Mouse (Mus musculus) telencephalon, adult 2 months (tissue): ENCODE results near the gene Aifm1.

Experiments used
- DNase-seq: peaks from one replicate; pipeline ENCODE4 v3.0.0-alpha.2; 2011; ENCODE audit warnings: low read depth, low spot score

Gene Aifm1

DNA sequence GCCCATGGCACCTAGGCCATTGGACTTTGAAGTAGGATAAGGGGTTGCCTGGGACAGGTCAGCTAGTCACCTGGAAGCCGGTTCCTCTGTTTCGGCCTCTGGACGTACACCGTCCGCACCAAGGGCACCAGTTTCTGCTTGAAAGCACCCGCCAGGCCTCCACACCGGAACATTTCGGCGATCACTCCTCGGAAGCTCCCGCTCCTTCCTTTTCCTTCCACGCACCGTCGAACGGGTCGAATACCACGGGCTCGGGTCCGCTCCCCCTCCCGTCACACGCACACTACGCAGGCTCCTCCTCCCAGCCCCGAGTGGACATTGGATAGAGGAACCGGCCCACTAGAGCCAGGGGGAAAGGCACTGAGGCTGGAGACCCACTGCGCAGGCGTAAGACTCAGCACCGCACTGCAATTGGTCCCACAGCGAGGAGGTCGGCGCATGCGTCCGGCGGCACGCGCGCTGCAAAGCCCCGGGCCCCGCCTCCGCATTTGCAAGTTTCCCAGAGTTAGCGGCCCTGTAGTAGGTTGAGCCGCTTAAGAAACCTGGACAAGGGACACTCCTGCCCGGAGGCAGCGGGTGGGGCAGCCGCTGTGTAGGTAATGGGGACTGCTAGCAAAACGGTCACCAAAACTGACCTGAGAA lies at the start of gene Aifm1:
Aifm1 (minus strand) TSS at position 398 of the 642 bp plus-strand sequence.
- DNase-seq = peak; percentile 87

DNA sequence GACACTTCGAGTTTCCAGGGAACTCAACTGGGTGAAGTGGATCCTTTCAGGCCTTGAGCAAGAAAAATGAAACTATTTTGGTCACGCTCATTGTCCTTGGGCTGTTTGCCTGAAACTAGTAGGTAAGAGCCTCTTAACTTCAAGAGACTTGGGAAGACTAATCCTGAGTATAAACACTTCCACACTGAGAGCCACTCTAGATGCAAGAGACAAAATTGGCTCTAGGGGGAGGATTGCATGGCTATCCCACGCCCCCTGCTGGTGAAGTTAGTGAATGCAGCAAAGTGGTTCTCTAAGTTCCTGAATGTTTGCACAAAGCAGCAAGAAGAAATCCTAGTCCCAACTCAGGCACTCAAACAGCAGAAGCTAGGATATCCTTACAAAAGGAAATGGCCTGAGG lies 18.8 kb upstream of the Aifm1 start:
- DNase-seq = no peak

DNA sequence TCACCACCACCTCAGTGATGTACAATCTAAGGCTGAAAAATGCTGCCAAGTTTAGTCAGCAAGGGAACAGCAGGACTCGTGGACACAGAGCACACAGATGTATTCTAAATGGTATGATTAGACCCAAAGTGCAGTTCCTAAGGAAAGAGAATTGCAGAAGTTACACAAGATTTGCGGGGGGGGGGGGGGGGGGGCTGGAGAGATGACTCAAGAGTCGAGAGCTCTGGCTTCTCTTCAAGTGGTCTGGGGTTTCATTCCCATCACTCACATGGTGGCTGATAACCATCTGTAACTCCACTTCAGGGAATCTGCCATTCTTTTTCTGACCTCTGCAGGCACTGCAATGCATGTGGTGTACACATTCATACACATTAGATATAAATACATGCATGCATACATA lies 13.1 kb upstream of the Aifm1 start:
- no peak for DNase-seq

DNA sequence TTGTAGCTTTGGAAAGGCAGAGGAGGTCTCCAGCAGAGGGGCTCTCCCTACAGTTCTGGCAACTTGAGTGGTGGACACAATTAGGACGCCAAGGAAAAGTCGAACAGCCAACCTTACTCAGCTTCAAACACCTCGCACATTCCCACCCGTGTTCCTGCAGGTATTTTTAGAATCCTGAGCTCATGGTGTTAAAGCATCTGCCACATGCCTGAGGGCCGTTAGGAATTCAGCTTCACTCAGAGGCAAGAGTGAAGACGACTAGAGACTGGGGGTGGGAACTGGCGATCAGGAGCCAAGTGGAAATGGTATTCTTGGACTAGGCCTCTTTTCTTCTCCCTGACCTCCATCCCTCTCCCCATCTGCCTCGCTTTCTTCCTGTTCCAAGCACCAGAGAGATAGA lies 12.5 kb upstream of the Aifm1 start:
- DNase-seq = peak; percentile 72

DNA sequence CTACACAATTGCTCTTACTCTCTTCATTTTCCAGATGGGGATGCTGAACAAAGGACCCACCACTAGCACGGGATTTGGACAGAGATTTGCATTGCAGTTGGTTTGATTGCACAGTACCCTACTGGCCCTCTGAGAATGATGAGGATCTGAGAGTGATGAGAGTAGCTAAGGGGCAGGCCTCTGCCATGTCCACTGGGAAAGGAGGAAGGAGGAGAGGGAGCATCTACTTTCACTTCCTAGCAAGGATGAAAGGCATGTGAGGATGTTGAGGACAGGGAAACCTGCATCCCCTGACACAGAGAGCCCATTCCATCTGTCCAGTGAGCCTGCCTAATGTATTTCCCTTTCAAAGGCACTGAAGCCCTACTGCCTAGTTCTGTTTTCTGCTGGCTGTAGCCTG lies 12.0 kb upstream of the Aifm1 start:
- DNase-seq = no peak

DNA sequence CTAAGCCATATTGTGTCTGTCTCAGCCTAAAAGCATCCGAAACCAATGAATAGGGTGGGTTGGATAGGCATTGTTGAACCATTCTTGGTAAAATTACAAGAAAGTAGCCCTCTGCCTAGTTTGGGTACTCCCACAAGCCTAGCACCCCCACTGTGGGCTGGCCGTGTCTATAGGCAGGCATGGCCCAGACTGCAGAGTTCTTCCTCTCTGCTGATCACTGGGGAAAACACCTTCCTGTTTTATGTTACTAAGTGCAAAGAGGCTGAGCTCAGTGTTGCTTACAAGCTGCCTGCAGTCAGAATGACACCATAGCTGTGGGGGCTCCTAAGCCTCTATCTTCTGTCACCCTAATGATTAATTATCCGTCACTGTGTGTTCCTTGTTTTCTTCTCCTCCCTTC lies 10.1 kb upstream of the Aifm1 start:
- no peak for DNase-seq

DNA sequence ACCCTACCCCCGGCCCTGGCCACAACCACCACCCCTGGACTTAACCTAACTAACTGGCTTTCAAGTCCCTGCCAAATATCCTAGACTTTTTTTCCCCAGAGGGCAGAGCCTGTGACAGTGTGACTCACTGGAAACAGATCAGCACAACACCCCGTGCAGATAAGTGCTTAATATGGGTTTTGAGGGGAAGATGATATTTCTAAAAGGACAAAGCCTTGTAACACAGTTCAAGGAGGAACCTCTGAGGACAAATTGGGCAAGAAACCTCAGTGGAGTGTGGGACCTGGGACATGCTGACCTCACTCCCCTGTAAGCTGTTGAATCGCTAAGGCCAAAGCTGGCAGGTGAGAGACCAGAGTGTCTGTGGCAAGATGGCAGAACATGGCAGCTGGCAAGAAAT lies 8.3 kb upstream of the Aifm1 start:
- DNase-seq = no peak

DNA sequence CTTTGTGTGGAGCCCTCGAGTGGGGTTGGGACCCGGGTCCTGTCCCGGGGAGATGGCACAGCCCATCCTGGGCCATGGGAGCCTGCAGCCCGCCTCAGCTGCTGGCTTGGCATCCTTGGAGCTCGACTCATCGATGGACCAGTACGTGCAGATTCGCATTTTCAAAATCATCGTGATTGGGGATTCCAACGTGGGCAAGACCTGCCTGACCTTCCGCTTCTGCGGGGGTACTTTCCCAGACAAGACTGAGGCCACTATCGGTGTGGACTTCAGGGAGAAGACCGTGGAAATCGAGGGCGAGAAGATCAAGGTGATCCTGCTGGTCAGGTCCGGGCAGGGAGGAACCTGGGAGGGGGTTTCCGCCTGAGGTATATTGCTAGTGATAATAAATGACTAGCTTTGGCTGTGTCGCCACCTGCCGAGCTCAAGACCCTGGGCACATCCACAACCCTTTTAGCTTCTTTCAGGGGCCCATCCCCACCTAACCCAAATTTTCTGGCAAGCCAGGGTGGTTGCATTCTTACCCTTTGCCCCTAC lies 6.3 kb upstream of the Aifm1 start:
- no peak for DNase-seq

DNA sequence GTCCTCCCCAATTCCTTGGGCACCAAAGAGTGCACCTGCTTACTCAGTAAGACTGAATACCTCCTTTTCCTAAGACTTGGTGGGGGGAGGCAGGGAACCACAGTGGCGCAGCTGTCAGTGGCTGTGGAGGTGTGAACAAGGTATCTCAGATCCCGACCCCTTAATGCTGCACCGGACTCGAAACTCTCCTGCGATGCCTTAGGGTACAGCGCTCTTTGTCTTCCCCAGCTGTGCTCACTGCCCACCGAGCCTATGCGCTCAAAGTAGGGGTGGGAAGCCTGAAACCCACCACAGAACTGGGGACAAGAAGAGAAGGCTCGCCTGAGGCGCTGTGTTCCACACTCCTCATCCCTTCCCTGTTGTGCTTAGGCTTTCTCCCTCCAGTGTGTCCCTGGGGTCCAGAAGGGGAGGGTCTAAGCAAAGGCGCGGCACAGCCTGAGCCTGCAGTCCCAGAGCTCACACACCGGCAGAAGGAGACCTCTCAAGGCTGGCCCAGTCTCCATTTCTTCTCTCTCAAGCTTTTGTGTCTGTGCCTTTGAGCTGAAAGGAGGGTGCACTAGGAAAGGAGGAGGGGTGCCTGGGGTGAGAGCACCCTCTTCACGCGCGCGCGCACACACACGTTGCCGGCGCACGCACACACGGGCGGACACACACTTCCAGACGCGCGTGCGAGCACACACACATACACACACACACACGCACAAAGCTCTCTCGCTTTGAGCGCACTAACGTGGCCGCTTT lies 5.6 kb upstream of the Aifm1 start, which contains the start of gene Rab33a:
Rab33a (plus strand) TSS at position 478 of the 741 bp plus-strand sequence.
- no peak for DNase-seq

DNA sequence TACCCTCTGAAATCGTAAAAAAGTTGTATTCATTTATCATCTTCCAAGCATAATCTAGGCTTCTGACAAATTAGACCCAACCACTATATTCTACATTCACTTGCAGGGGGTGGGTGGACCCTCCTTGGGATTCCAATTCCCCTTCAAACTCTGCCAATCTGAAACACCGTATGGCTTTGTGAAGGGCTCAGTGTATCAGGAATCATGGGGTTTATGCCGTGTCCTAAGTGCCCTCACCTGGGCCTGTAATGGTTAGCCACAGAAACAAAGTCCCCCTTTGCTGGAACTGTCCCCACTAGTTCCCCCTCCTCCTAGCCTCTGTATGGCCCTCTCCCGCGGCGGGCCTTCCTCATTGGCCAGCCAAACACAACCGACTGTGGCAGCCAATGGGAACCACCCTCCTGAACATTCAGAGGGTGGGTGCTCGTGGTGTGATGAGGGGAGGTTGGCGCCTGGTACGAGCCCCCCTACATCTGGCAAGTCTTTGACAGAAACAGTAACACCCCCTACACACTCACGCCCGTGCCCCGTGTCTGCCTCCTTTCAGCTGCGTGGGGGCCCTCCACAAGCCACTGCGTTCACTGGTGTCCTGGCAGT lies 4.9 kb upstream of the Aifm1 start:
- DNase-seq = no peak

DNA sequence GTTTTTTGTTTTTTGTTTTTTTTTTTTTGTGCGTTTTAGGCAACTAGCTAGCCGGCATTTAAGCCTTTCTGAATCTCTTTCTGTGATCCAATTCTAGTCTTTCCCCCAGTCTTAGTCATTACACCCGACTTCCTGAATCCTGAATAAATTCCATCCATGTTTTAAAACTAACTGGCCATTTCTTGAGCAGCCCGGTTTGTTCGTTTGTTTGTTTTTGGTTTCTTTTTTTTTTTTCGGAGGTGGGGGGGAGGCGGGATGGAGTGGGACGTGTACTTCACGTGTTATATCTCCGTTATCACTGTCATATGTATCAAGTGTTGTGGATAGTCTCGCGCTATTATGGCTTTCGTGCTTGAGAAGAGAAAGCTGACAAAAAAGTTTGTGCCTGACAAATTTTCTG lies 461 bp upstream of the Aifm1 start:
- DNase-seq = no peak

DNA sequence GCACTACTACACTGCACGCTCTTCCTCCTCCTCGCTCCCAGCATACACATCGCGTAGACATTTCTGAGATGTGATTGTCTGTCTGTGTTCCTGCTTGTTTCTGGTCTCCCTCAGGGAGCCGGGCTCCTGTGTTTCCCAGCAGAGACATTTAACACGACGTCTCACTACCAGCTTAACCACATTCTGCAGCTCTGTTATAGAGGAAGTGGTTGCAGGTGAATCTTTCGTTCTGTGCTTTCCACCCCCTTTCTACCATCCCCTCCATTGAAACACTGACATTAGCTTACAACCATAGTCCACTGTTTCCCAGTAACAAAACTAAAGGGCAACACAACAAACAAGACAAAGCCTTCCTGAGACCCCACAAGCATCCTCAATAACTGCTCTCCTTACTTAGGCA lies 19.6 kb downstream of the Aifm1 start:
- DNase-seq = no peak

DNA sequence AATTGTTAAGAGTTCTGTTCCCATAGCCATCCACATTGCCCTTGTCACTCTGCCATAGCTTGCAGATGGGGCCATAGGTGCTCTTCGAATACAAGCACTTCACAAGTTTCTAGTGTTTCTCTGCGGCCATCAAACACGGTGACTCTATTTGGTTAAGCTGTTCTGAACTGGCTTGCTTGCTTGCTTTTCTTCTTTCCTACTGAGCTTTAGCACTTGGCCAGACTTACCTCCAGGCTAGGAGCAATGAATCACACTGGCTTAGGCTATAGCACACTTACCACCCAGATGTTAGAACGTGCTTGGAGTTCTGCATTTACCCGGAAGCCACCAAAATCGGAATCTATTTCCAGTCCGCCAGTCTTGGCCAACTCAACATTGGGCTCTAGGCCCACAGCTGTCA lies 31.7 kb downstream of the Aifm1 start:
- no peak for DNase-seq

DNA sequence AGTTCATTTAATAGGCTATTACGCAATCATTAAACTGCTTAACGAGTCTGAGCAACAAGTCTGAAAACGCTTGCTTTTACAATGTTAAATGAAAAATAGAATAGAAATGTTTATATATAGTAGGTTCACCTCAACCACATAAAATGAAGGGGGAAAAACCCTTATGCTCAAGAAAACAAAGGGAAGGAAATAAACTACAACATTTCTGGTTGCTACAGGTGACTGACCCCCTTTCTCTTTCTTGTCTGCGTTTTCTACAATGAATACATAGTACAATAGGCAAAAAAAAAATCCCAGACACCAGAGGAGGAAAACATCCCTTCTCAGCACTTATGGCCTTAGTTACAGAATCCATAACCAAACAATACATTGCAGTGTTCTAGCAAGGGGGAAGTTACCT lies 32.3 kb downstream of the Aifm1 start:
- no peak for DNase-seq

DNA sequence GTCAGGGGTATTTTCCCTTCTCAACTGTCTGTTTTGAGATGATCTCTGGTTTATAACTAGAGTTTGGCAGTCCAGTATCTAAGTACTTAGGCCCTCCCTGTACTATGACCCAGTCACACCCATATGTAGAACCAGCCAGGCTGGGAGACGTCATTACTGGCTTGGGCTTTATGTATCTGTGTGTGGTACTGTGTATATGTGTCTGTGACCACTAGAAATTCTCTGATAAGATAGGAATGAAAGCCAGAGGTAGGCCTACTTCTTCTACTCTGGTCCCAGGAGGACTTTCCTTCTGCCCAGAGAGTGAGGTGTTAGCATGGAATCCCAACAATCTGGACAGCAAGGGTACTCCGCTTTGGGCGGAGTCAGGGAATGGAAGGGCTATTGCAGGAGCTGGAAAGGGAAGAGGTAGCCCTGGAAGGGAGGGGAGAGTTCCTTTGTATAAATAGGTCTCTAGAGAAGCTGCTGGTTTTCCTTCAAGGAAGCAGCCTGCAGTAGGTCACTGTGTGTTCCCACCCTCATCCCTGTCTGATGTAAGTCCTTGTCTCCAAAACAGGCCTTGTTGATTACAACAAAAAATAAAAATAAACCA lies 45.9 kb downstream of the Aifm1 start:
- DNase-seq = no peak

DNA sequence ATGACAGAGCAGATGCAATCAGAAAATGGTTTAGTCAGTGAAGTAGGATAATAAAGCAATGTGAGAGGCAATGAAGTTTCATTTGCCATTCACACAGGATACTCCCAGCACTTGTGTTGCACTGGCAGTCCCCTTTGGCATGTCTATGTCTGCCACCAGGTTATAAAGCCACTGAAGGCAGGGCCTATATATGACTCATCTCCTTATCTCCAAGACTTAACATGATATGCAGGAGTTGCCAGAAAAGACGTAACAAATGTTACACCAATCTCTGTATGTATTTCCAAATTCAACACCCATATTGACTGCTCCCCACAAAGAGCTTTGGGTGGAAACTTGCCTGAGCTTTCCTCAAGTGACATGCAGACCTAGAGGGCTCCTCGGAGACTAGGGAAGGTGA lies 47.2 kb downstream of the Aifm1 start:
- no peak for DNase-seq

DNA sequence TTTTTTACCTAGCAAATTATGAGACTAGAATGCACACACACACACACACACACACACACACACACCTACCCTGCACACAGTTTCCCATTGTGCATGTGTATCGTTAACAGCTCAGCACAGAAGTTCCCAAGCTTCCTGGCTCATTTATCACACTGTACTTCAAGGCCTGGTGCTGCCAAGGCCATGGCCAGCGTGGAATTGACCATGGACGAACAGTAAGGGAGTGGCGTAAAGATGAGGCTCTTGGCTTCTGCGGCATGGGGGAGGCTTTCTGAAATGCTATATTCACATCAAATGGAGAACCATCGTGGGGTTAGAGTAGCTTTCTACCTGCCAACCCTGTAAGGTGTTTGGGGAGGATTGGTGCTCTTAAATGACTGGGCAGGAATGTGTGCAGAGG lies 48.9 kb downstream of the Aifm1 start:
- no peak for DNase-seq

DNA sequence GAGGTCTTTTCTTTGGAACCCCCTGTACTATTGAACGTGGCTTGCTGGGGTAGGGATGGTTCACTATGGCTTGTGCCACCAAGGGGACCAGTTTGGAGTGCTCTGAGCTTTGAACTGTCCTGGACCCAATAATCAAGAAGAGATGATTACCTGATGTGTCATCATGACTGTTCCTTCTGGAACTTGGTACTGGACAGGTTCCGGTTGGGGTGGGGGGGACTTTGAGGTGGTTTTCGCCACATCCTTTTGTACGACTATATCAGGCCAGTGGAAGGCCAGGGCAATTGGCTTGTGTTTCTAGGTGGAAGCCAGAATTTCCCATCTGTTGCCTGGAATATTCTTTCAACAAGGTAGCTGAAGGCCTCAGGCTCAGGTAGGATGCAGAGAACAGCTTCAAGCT lies 49.7 kb downstream of the Aifm1 start:
- no peak for DNase-seq

DNA sequence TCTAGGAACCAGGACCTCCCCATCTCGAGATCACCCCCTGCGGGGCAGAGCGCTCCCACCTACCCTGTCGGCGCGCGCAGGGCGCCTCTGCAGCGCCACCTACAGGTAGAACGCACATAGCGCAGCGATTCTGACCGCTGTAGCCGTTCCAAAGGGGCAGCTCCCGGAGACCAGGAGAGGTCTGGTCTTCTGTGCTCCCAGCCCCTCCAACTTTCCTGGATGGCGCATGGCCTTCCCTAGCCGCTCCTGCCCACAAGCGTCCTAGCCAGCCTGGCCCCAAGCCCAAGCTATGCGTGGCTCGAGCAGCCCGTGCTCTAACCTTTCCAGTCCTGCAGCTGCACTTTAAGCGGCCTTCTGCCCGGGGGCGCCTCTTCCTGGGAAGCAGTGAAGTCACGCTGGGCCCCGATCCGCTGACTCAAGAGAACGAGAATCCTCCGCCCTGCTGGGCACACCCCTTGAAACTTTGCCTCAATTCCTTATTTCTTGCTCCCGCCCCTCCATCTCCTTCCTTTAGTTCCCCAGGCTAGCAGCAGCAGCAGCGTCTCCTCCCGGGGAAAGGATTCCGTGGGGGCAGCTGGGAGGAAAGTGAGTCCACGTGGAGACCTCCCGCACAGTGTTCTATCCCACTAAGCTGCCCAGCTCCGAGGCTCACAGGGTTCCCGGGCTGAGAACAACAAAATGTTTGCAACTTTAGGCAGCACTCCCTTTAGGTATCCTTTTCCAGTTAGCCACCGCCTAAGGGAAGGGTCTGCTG lies 50.4 kb downstream of the Aifm1 start, which contains the start of gene Elf4:
Elf4 (minus strand) TSS at position 379 of the 754 bp plus-strand sequence.
- DNase-seq = no peak

DNA sequence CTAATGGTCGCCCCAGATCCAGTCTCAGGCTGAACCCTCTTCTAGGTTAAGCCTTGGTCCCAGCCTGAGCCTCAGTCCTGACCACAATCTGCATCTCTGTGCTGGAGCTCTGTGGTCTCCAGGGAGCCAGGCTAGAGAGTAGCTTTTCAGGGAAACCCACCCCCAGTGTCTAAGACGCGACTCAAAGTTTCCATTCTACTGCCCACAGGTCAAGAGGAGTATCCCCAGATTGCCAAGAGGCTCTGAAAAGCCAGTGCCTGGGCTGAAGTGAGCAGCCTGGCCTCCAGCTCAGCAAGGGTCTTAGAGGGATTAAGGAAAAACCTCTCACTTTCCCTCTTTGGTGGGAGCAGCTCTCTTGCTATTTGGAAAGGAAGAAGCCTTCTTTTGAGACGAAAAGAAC lies 51.1 kb downstream of the Aifm1 start:
- DNase-seq = no peak

DNA sequence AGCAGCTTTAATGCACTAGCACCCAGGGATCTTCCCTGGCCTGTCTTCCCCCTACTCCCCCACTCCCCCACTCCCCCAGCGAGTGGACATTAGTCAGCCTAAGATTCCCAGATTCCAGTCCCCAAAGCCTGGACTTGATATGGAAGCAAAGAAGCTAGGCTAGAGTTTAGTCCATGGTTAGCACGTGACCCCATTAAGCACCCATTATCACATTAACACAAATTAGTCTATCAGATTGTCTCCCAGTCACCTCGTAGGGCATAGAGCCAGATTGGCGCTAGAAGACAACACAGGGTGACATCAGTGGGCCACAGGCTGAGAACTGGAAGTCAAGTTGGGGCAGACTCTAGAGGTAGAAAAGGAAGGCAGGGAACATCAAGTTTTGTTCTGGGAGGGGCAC lies 52.4 kb downstream of the Aifm1 start:
- DNase-seq = no peak

DNA sequence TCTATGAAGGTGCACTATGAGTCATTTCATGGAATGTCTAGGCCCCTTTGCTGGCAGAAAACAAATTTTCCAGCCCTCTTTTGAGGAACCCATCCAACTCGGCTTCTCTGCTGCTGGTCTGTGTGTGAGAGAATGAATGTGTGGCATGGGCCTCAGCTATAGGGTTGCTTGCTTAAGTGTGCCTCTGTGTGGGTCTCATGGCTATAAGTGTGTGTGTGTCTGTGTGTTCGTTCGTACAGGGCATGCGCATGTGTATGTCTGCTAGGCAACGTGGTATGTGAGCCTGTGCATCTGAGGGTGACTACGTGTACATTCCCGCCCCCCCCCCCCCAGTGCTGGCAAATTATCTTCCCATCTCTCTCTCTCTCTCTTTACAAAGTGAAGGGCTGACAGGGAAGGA lies 52.9 kb downstream of the Aifm1 start:
- DNase-seq = no peak
